Mouse (Mus musculus): ENCODE measurements around the gene Nt5dc2.

Gene Nt5dc2

GRCm38 (mm10) chr14:31130236-31131220 is at the start of gene Nt5dc2:
Gene Nt5dc2, plus strand, starts transcription at chr14:31131053.
- peak; percentile 72 to 76 for DNase-seq (ENCODE audit: low spot score in 2 of 2)

- DNase-seq (ENCODE audit: low spot score in 2 of 2) = no peak
Measured at GRCm38 (mm10) chr14:31081147-31081546, 49.7 kb upstream of the Nt5dc2 start.

- no peak for DNase-seq (ENCODE audit: low spot score in 2 of 2)
Measured at GRCm38 (mm10) chr14:31087433-31087832, 43.4 kb upstream of the Nt5dc2 start.

- DNase-seq (ENCODE audit: low spot score in 2 of 2) = no peak
Measured at GRCm38 (mm10) chr14:31088515-31088914, 42.3 kb upstream of the Nt5dc2 start.

GRCm38 (mm10) chr14:31089918-31090317 is 40.9 kb upstream of the Nt5dc2 start:
- DNase-seq (ENCODE audit: low spot score in 2 of 2) = no peak

GRCm38 (mm10) chr14:31105156-31105555 is 25.7 kb upstream of the Nt5dc2 start:
- DNase-seq (ENCODE audit: low spot score in 2 of 2) = no peak

- no peak for DNase-seq (ENCODE audit: low spot score in 2 of 2)
Measured at GRCm38 (mm10) chr14:31110613-31111012, 20.2 kb upstream of the Nt5dc2 start.

GRCm38 (mm10) chr14:31112187-31112586 is 18.7 kb upstream of the Nt5dc2 start:
- no peak for DNase-seq (ENCODE audit: low spot score in 2 of 2)

GRCm38 (mm10) chr14:31114011-31114410 is 16.8 kb upstream of the Nt5dc2 start:
- no peak for DNase-seq (ENCODE audit: low spot score in 2 of 2)

GRCm38 (mm10) chr14:31115522-31115921 is 15.3 kb upstream of the Nt5dc2 start:
- DNase-seq (ENCODE audit: low spot score in 2 of 2) = no peak

- no peak for DNase-seq (ENCODE audit: low spot score in 2 of 2)
Measured at GRCm38 (mm10) chr14:31125106-31126075, 5.5 kb upstream of the Nt5dc2 start.

- DNase-seq (ENCODE audit: low spot score in 2 of 2) = no peak
Measured at GRCm38 (mm10) chr14:31126826-31127225, 4.0 kb upstream of the Nt5dc2 start.

GRCm38 (mm10) chr14:31128101-31128825 is 2.6 kb upstream of the Nt5dc2 start:
- peak; percentile 16 to 32 for DNase-seq (ENCODE audit: low spot score in 2 of 2)

- peak; percentile 92 for DNase-seq (ENCODE audit: low spot score in 2 of 2)
Measured at GRCm38 (mm10) chr14:31128826-31129219, 2.0 kb upstream of the Nt5dc2 start, which contains the start of gene Smim4. Gene Smim4, minus strand, starts transcription at chr14:31128956.

GRCm38 (mm10) chr14:31129326-31130235 is 1.3 kb upstream of the Nt5dc2 start:
- no peak for DNase-seq (ENCODE audit: low spot score in 2 of 2)

GRCm38 (mm10) chr14:31131272-31131821 is 494 bp downstream of the Nt5dc2 start:
- DNase-seq (ENCODE audit: low spot score in 2 of 2) = no peak

- DNase-seq (ENCODE audit: low spot score in 2 of 2) = peak in 1 of 2 experiments; percentile 7
Measured at GRCm38 (mm10) chr14:31132031-31132430, 1.2 kb downstream of the Nt5dc2 start.

- no peak for DNase-seq (ENCODE audit: low spot score in 2 of 2)
Measured at GRCm38 (mm10) chr14:31132491-31132975, 1.7 kb downstream of the Nt5dc2 start.

GRCm38 (mm10) chr14:31133023-31133665 is 2.3 kb downstream of the Nt5dc2 start:
- DNase-seq (ENCODE audit: low spot score in 2 of 2) = no peak
